Mouse (Mus musculus): ENCODE results near the gene Agmat. TPM values are rescaled to one million over a fixed set of nuclear protein-coding genes. Genes with fewer than 3 reads are reported as not detected.

Gene Agmat
- polyA plus RNA-seq, 1 experiment from 2014 or later: not detected

DNA sequence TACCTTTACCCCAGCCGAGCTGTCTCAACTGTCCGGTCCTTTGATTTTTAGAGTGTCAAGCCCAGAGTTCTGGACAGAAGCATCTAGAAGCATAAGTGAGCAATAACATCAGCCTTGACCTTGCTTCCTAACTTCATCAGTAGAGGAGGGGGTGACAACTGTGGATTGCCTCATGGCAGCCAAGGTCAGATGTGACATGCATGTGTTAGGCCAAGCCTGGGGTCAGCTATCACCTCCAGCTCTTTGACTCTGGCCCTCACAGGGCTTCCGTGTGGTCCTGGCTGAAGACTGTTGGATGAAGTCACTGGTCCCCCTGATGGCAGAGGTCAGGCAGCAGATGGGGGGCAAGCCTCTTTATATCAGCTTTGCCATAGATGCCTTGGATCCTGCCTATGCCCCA is 10.7 kb downstream of the Agmat start:
- no peak overlapping the region for H3K4me2 ChIP-seq (ENCODE audit: low read depth, low read length)
- no peak overlapping the region for H3K4me3 ChIP-seq (ENCODE audit: low read depth, low read length)
- WGBS: 86% methylated on average over 3 of the region's 3 CpGs
- no peaks in the 10 kb centered on the region; the same call in 1 of the 2 replicates for H3K36me3 ChIP-seq (replicated peaks; ENCODE audit: control insufficient read depth, insufficient read depth, low read depth, low read length)
- H3K27me3 ChIP-seq (ENCODE audit: control insufficient read depth, insufficient read depth, low read length): no peaks in the 10 kb centered on the region
- no peaks in the 10 kb centered on the region for H3K9me3 ChIP-seq (replicated peaks; ENCODE audit: control insufficient read depth, low read length)
- no peak for ATAC-seq (replicated peaks; ENCODE audit: insufficient number of reproducible peaks, low FRiP score, low TSS enrichment, low read depth)
- no peaks in the 10 kb centered on the region for H3K4me1 ChIP-seq (ENCODE audit: control insufficient read depth, insufficient read depth, low read length)
- H3K9ac ChIP-seq (replicated peaks; ENCODE audit: low read length): no peak overlapping the region
- DNase-seq (ENCODE audit: low spot score): no peak
- no peak overlapping the region for H3K27ac ChIP-seq (replicated peaks; ENCODE audit: low read depth, low read length)

DNA sequence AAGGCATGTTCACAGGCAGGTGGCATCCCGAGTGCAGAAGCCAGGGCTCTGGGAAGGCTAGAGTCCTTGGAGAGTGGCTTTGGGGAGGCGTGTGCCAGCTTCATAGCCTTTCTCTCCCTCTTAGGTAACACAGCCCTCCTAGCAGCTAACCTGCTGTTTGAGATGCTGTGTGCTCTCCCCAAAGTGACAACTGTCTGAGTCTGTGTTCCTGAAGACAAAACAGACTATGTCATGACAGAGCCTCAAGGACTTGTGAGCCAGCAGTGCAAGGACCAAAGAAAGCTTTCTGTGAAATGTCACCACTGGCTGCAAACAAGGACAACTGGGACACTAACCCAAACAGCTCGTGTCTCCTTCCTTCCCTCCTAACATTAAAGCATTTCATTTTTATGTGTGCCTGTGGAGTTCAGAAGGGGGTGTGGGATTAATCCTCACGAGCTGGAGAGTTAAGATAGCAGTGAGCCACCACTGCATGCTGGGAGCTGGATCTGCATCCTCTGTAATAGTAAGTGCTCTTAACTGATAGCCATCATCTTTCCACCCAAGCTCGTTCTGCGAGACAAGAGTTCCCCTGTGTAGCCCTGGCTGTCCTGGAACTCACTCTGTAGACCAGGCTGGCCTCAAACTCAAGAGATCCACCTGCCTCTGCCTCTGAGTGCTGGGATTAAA is 12.5 kb downstream of the Agmat start:
- ATAC-seq (replicated peaks; ENCODE audit: insufficient number of reproducible peaks, low FRiP score, low TSS enrichment, low read depth): no peak
- Histone ChIP-seq H3K9me3 (replicated peaks; ENCODE audit: control insufficient read depth, low read length) (no peaks in the 10 kb centered on the region), H3K36me3 (replicated peaks; ENCODE audit: control insufficient read depth, insufficient read depth, low read depth, low read length) (peaks cover 10% of the 10 kb centered on the region), H3K4me1 (ENCODE audit: control insufficient read depth, insufficient read depth, low read length) (no peaks in the 10 kb centered on the region), H3K9ac (replicated peaks; ENCODE audit: low read length) (no peak overlapping the region), H3K4me3 (ENCODE audit: low read depth, low read length) (no peak overlapping the region), H3K27me3 (ENCODE audit: control insufficient read depth, insufficient read depth, low read length) (no peaks in the 10 kb centered on the region), H3K4me2 (ENCODE audit: low read depth, low read length) (no peak overlapping the region), H3K27ac (replicated peaks; ENCODE audit: low read depth, low read length) (no peak overlapping the region)
- DNase-seq (ENCODE audit: low spot score): no peak
- WGBS: 77% methylated on average over 6 of the region's 6 CpGs

DNA sequence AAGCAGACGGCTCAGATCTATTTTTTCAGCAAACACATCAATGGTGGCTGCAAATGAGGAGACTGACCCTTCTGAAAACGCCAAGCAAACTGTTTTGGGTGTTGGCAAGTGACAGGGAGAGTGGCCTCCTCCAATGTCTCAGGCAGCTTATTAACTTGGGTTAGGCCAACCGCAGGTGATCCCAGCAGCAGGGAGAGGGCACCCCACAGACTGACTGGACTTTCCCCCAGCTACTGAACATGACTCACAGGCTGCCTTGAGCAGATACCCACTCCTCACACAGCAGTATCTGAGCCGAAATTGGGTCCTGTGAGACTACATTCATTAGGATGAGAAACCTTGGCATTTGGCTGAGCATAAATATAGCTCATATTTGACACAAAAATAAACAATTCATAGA is 14.5 kb downstream of the Agmat start:
- WGBS: 84% methylated on average over 4 of the region's 4 CpGs
- peaks cover 13% of the 10 kb centered on the region for H3K36me3 ChIP-seq (replicated peaks; ENCODE audit: control insufficient read depth, insufficient read depth, low read depth, low read length)

GRCm38 (mm10) chr4:141762102-141762598 is 15.7 kb downstream of the Agmat start:
- Histone ChIP-seq H3K4me1 (ENCODE audit: control insufficient read depth, insufficient read depth, low read length) (no peaks in the 10 kb centered on the region), H3K27ac (replicated peaks; ENCODE audit: low read depth, low read length) (no peak overlapping the region), H3K4me2 (ENCODE audit: low read depth, low read length) (no peak overlapping the region), H3K9me3 (replicated peaks; ENCODE audit: control insufficient read depth, low read length) (no peaks in the 10 kb centered on the region), H3K9ac (replicated peaks; ENCODE audit: low read length) (no peak overlapping the region), H3K36me3 (replicated peaks; ENCODE audit: control insufficient read depth, insufficient read depth, low read depth, low read length) (peaks cover 16% of the 10 kb centered on the region), H3K27me3 (ENCODE audit: control insufficient read depth, insufficient read depth, low read length) (no peaks in the 10 kb centered on the region), H3K4me3 (ENCODE audit: low read depth, low read length) (no peak overlapping the region)
- 93% methylated on average over 13 of the region's 13 CpGs for WGBS
- ATAC-seq (replicated peaks; ENCODE audit: insufficient number of reproducible peaks, low FRiP score, low TSS enrichment, low read depth): no peak
- no peak for DNase-seq (ENCODE audit: low spot score)

More for the DNA sequence above, 14.5 kb downstream of the Agmat start:
- ATAC-seq (replicated peaks; ENCODE audit: insufficient number of reproducible peaks, low FRiP score, low TSS enrichment, low read depth) (no peak), DNase-seq (ENCODE audit: low spot score) (no peak)
- no peak overlapping the region for H3K9ac ChIP-seq (replicated peaks; ENCODE audit: low read length)
- H3K27ac ChIP-seq (replicated peaks; ENCODE audit: low read depth, low read length): no peak overlapping the region
- H3K9me3 ChIP-seq (replicated peaks; ENCODE audit: control insufficient read depth, low read length): no peaks in the 10 kb centered on the region
- no peak overlapping the region for H3K4me2 ChIP-seq (ENCODE audit: low read depth, low read length)
- H3K4me1 ChIP-seq (ENCODE audit: control insufficient read depth, insufficient read depth, low read length): no peaks in the 10 kb centered on the region
- no peak overlapping the region for H3K4me3 ChIP-seq (ENCODE audit: low read depth, low read length)
- no peaks in the 10 kb centered on the region for H3K27me3 ChIP-seq (ENCODE audit: control insufficient read depth, insufficient read depth, low read length)

- Histone ChIP-seq H3K9me3 (replicated peaks; ENCODE audit: control insufficient read depth, low read length) (no peaks in the 10 kb centered on the region), H3K9ac (replicated peaks; ENCODE audit: low read length) (no peak overlapping the region), H3K27me3 (ENCODE audit: control insufficient read depth, insufficient read depth, low read length) (no peaks in the 10 kb centered on the region), H3K4me2 (ENCODE audit: low read depth, low read length) (no peak overlapping the region), H3K4me1 (ENCODE audit: control insufficient read depth, insufficient read depth, low read length) (no peaks in the 10 kb centered on the region), H3K36me3 (replicated peaks; ENCODE audit: control insufficient read depth, insufficient read depth, low read depth, low read length) (peaks cover 16% of the 10 kb centered on the region), H3K27ac (replicated peaks; ENCODE audit: low read depth, low read length) (no peak overlapping the region), H3K4me3 (ENCODE audit: low read depth, low read length) (no peak overlapping the region)
- 93% methylated on average over 12 of the region's 12 CpGs for WGBS
- ATAC-seq (replicated peaks; ENCODE audit: insufficient number of reproducible peaks, low FRiP score, low TSS enrichment, low read depth): no peak
- DNase-seq (ENCODE audit: low spot score): no peak
These were observed 17.0 kb downstream of the Agmat start for GRCm38 (mm10) chr4:141763476-141763875.

DNA sequence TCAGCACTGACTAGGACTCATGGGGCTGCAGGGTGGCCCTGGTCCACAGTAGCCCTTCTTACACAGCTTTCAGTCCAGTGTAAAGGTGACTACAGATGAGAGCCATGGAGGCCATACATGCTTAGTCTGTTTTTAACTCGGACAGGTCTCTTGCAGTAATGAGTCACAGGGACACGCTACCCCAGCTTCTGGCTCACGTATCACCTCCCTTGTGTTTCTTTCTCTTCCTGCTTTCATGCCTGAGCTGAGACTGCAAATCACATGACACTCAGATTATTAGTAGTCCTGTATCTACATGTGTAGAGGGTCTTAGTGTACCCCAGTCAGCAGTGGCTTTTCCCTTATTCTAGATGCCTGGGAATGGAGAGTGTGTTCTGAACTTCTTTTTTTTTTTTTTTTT is 18.5 kb downstream of the Agmat start:
- Histone ChIP-seq H3K9ac (replicated peaks; ENCODE audit: low read length) (no peak overlapping the region), H3K4me1 (ENCODE audit: control insufficient read depth, insufficient read depth, low read length) (no peaks in the 10 kb centered on the region), H3K4me2 (ENCODE audit: low read depth, low read length) (no peak overlapping the region), H3K36me3 (replicated peaks; ENCODE audit: control insufficient read depth, insufficient read depth, low read depth, low read length) (peaks cover 16% of the 10 kb centered on the region), H3K4me3 (ENCODE audit: low read depth, low read length) (no peak overlapping the region), H3K27me3 (ENCODE audit: control insufficient read depth, insufficient read depth, low read length) (no peaks in the 10 kb centered on the region), H3K9me3 (replicated peaks; ENCODE audit: control insufficient read depth, low read length) (no peaks in the 10 kb centered on the region), H3K27ac (replicated peaks; ENCODE audit: low read depth, low read length) (no peak overlapping the region)
- WGBS: 95% methylated on average over 3 of the region's 3 CpGs
- DNase-seq (ENCODE audit: low spot score) (no peak), ATAC-seq (replicated peaks; ENCODE audit: insufficient number of reproducible peaks, low FRiP score, low TSS enrichment, low read depth) (no peak)

- no peak for ATAC-seq (replicated peaks; ENCODE audit: insufficient number of reproducible peaks, low FRiP score, low TSS enrichment, low read depth)
- Histone ChIP-seq H3K9me3 (replicated peaks; ENCODE audit: control insufficient read depth, low read length) (no peaks in the 10 kb centered on the region), H3K27ac (replicated peaks; ENCODE audit: low read depth, low read length) (no peak overlapping the region), H3K4me1 (ENCODE audit: control insufficient read depth, insufficient read depth, low read length) (no peaks in the 10 kb centered on the region), H3K9ac (replicated peaks; ENCODE audit: low read length) (no peak overlapping the region), H3K4me3 (ENCODE audit: low read depth, low read length) (no peak overlapping the region), H3K4me2 (ENCODE audit: low read depth, low read length) (no peak overlapping the region), H3K36me3 (replicated peaks; ENCODE audit: control insufficient read depth, insufficient read depth, low read depth, low read length) (peaks cover 16% of the 10 kb centered on the region), H3K27me3 (ENCODE audit: control insufficient read depth, insufficient read depth, low read length) (no peaks in the 10 kb centered on the region)
- 94% methylated on average over 8 of the region's 8 CpGs for WGBS
- DNase-seq (ENCODE audit: low spot score): no peak
These were observed 19.8 kb downstream of the Agmat start for GRCm38 (mm10) chr4:141766316-141766667.

DNA sequence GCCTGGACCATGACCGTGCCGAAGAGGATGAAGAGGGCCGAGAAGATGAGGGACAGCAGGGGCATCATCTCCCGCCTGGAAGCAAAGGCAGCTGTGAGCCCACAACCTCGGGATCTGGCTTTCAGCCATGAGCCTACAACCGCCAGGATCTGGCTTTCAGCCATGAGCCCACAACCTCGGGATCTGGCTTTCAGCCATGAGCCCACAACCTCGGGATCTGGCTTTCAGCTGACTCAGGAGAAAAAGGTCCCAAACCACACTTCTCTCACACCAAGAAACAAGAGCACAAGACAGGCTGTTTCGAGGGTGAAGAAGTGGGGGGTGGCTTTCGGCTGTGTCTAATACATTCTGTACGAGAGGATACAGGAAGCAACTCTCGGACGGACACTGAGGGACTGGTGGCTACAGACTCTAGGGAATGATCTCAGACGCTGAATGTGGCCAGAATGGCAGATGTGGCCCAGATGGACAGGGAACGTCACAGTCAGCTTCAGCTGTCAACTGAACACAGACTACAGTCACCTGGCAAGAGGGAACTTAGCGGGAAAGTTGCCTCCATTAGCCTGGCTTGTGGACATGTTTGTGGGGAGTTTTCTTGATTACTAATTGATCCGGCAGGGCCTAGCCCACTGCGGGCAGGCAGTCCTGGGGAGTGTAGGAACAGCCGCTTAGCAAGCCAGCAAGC is 20.3 kb downstream of the Agmat start:
- DNase-seq (ENCODE audit: low spot score) (no peak), ATAC-seq (replicated peaks; ENCODE audit: insufficient number of reproducible peaks, low FRiP score, low TSS enrichment, low read depth) (no peak)
- peaks cover 16% of the 10 kb centered on the region for H3K36me3 ChIP-seq (replicated peaks; ENCODE audit: control insufficient read depth, insufficient read depth, low read depth, low read length)
- H3K4me2 ChIP-seq (ENCODE audit: low read depth, low read length): no peak overlapping the region
- H3K4me1 ChIP-seq (ENCODE audit: control insufficient read depth, insufficient read depth, low read length): no peaks in the 10 kb centered on the region
- H3K9ac ChIP-seq (replicated peaks; ENCODE audit: low read length): no peak overlapping the region
- H3K9me3 ChIP-seq (replicated peaks; ENCODE audit: control insufficient read depth, low read length): no peaks in the 10 kb centered on the region
- H3K4me3 ChIP-seq (ENCODE audit: low read depth, low read length): no peak overlapping the region
- no peaks in the 10 kb centered on the region for H3K27me3 ChIP-seq (ENCODE audit: control insufficient read depth, insufficient read depth, low read length)
- 86% methylated on average over 19 of the region's 19 CpGs for WGBS
- no peak overlapping the region for H3K27ac ChIP-seq (replicated peaks; ENCODE audit: low read depth, low read length)
